Mouse (Mus musculus) left cerebral cortex, postnatal 25 days (tissue): ENCODE results near the gene Apba3. TPM values are rescaled to one million over a fixed set of nuclear protein-coding genes. Genes with fewer than 3 reads are reported as not detected.

Experiments
- DNase-seq, 2 experiments: peaks; one replicate each; pipeline ENCODE4 v3.0.0; 2022; ENCODE audit warnings: low spot score in 2 of 2, mixed read lengths in 1 of 2
- intact Hi-C: fragments of 180-260 bp; cut with DNase I; formaldehyde crosslinking; loops from one replicate; pipeline ENCODE4 v1.15.1; 2025
- microRNA-seq, 2 experiments: library from miRNA; unstranded; fragments of <30 nt; microRNA quantifications; one replicate each; pipeline ENCODE4 v1.2.0; 2022
- total RNA-seq, 2 experiments: library from RNA; stranded (reverse); gene quantifications; 2 replicates each; pipeline ENCODE4 v1.2.3; 2021

Apba3 gene
- total RNA-seq, 2 experiments from 2014 or later: 38.6 to 40.0 TPM

GRCm38 (mm10) chr10:81321436-81321835 lies 54.7 kb downstream of the Apba3 start:
- DNase-seq: no peak
- intact Hi-C loops: no loop called here

- intact Hi-C loops: no loop called here
- DNase-seq: no peak
These were observed 55.7 kb downstream of the Apba3 start for GRCm38 (mm10) chr10:81322444-81322843.

Small RNA genes within 50 kb of the gene (microRNA-seq; reads per million reads assigned to microRNA genes)
- gene Mir3057: 31.9 to 51.1 reads per million in 2 experiments

Other genes with a start within 250 kb of the Apba3 start
- 100 to 1,000 TPM; 108 to 110 TPM for gene Diras1, start 241.3 kb upstream of the Apba3 start, total RNA-seq
- 10 to 100 TPM; 67.2 to 69.3 TPM for gene Slc39a3, start 229.5 kb upstream of the Apba3 start, total RNA-seq
- 100 to 1,000 TPM; 159 to 169 TPM for gene Sgta, start 206.8 kb upstream of the Apba3 start, total RNA-seq
- 10 to 100 TPM; 50.5 to 54.2 TPM for gene Thop1, start 196.9 kb upstream of the Apba3 start, total RNA-seq
- gene Creb3l3, start 168.1 kb upstream of the Apba3 start, total RNA-seq: under 1 TPM; 0.25 to 0.60 TPM
- gene Map2k2, start 161.0 kb upstream of the Apba3 start, total RNA-seq: 100 to 1,000 TPM; 122 to 124 TPM
- 100 to 1,000 TPM; 114 TPM for gene Zbtb7a, start 131.7 kb upstream of the Apba3 start, total RNA-seq
- gene Pias4, start 99.0 kb upstream of the Apba3 start, total RNA-seq: 10 to 100 TPM; 26.6 to 28.7 TPM
- gene Eef2, start 90.3 kb upstream of the Apba3 start, total RNA-seq: 100 to 1,000 TPM; 854 to 872 TPM
- gene Dapk3, start 84.0 kb upstream of the Apba3 start, total RNA-seq: 10 to 100 TPM; 71.3 to 77.7 TPM
- not detected for gene 4930442H23Rik, start 83.1 kb upstream of the Apba3 start, total RNA-seq
- gene Nmrk2, start 64.9 kb upstream of the Apba3 start, total RNA-seq: under 1 TPM in 1 of 2 experiments, not detected in 1; 0.23 TPM
- gene Atcay, start 36.1 kb upstream of the Apba3 start, total RNA-seq: 100 to 1,000 TPM; 194 to 208 TPM
- 10 to 100 TPM; 57.2 to 63.1 TPM for gene Zfr2, start 33.8 kb upstream of the Apba3 start, total RNA-seq
- gene Matk, start 14.0 kb upstream of the Apba3 start, total RNA-seq: 100 to 1,000 TPM; 191 to 194 TPM
- 10 to 100 TPM; 42.5 to 47.3 TPM for gene Mrpl54, start within 50 bp of the Apba3 start, total RNA-seq
- gene Tjp3, start 24.6 kb downstream of the Apba3 start, total RNA-seq: under 1 TPM; 0.23 to 0.30 TPM
- gene Pip5k1c, start 26.0 kb downstream of the Apba3 start, total RNA-seq: 100 to 1,000 TPM; 402 to 420 TPM
- 10 to 100 TPM; 27.8 to 28.4 TPM for gene Cactin, start 54.1 kb downstream of the Apba3 start, total RNA-seq
- gene Tbxa2r, start 61.8 kb downstream of the Apba3 start, total RNA-seq: 1 to 10 TPM; 1.2 to 1.4 TPM
- under 1 TPM; 0.92 to 0.96 TPM for gene Gipc3, start 76.3 kb downstream of the Apba3 start, total RNA-seq
- gene Hmg20b, start 83.5 kb downstream of the Apba3 start, total RNA-seq: 10 to 100 TPM; 23.5 to 28.4 TPM
- 10 to 100 TPM; 39.3 to 41.1 TPM for gene Mfsd12, start 90.5 kb downstream of the Apba3 start, total RNA-seq
- gene 4930404N11Rik, start 98.9 kb downstream of the Apba3 start, total RNA-seq: 1 to 10 TPM in 1 of 2 experiments, under 1 TPM in 1; 0.78 to 2.2 TPM
- 10 to 100 TPM; 63.5 to 70.2 TPM for gene Fzr1, start 111.6 kb downstream of the Apba3 start, total RNA-seq
- 10 to 100 TPM; 83.7 to 87.7 TPM for gene Dohh, start 117.5 kb downstream of the Apba3 start, total RNA-seq
- gene Gm48551, start 117.5 kb downstream of the Apba3 start, total RNA-seq: 1 to 10 TPM; 3.5 to 4.2 TPM
- 1 to 10 TPM; 4.0 to 4.1 TPM for gene Gm48552, start 122.0 kb downstream of the Apba3 start, total RNA-seq
- 1 to 10 TPM in 1 of 2 experiments, under 1 TPM in 1; 0.89 to 1.5 TPM for gene Smim24, start 126.1 kb downstream of the Apba3 start, total RNA-seq
- gene Nfic, start 188.7 kb downstream of the Apba3 start, total RNA-seq: 10 to 100 TPM; 81.1 to 87.3 TPM
- gene Celf5, start 215.7 kb downstream of the Apba3 start, total RNA-seq: 100 to 1,000 TPM; 285 to 286 TPM
- 10 to 100 TPM; 76.4 to 77.0 TPM for gene Ncln, start 229.4 kb downstream of the Apba3 start, total RNA-seq
- under 1 TPM; 0.53 to 0.73 TPM for gene S1pr4, start 233.2 kb downstream of the Apba3 start, total RNA-seq